Mouse (Mus musculus) forebrain, embryonic 10.5 days (tissue): ENCODE measurements around the gene Psmb10. TPM values are rescaled to one million over a fixed set of nuclear protein-coding genes. Genes with fewer than 3 reads are reported as not detected.

Source experiments
- DNase-seq: peaks from one replicate; pipeline ENCODE4 v3.0.0-alpha.2; 2017; ENCODE audit warnings: low spot score; ENCODE audit errors: extremely low spot score
- H3K27ac ChIP-seq: fragments of 300-500 bp; sonication (generic); 2 replicates; pipeline ENCODE4 v1.5.1; 2016; ENCODE audit warnings: mild to moderate bottlenecking
- H3K27me3 ChIP-seq: fragments of 300-500 bp; sonication (generic); 2 replicates; pipeline ENCODE4 v1.6.1; 2016; ENCODE audit warnings: mild to moderate bottlenecking; ENCODE audit not compliant: poor library complexity, severe bottlenecking
- H3K36me3 ChIP-seq: fragments of 300-500 bp; sonication (generic); replicated peaks from 2 replicates; pipeline ENCODE4 v1.6.1; 2016; ENCODE audit warnings: mild to moderate bottlenecking, moderate library complexity
- H3K4me1 ChIP-seq: fragments of 300-500 bp; sonication (generic); 2 replicates; pipeline ENCODE4 v1.6.1; 2016
- H3K4me3 ChIP-seq: fragments of 300-500 bp; sonication (generic); 2 replicates; pipeline ENCODE4 v1.5.1; 2016; ENCODE audit warnings: mild to moderate bottlenecking, moderate library complexity
- H3K9me3 ChIP-seq: fragments of 300-500 bp; sonication (generic); 2 replicates; pipeline ENCODE4 v1.6.1; 2016; ENCODE audit warnings: mild to moderate bottlenecking, moderate library complexity
- WGBS: fragments of 180-500 bp; shearing (Covaris S2); methylation state at CpG from one replicate; pipeline ENCODE4 v1.1.7; 2016; 5-methylcytosine and 5-hydroxymethylcytosine counted together
- microRNA-seq: library from miRNA; unstranded; fragments of <30 nt; microRNA quantifications from one replicate; pipeline ENCODE4, GENCODE M21; 2017
- polyA plus RNA-seq: library from polyadenylated mRNA; unstranded; fragments of >200 nt; fragmentation: Nextera tagmentation; extraction: Ambion mirVana; gene quantifications from 2 replicates; pipeline ENCODE4 v1.2.1, GENCODE M21; 2016

Psmb10 gene
- polyA plus RNA-seq, 1 experiment from 2014 or later = 28.9 TPM

GRCm38 (mm10) chr8:105890870-105891269, 47.4 kb downstream of the Psmb10 start:
- no peak for DNase-seq
- no peak overlapping the region for H3K4me3 ChIP-seq
- peaks cover 10% of the 10 kb centered on the region for H3K4me1 ChIP-seq
- 93% methylated on average over 6 of the region's 6 CpGs for WGBS
- H3K9me3 ChIP-seq = no peaks in the 10 kb centered on the region
- H3K27ac ChIP-seq = no peak overlapping the region
- no peaks in the 10 kb centered on the region for H3K27me3 ChIP-seq
- H3K36me3 ChIP-seq = peaks cover 89% of the 10 kb centered on the region

DNA sequence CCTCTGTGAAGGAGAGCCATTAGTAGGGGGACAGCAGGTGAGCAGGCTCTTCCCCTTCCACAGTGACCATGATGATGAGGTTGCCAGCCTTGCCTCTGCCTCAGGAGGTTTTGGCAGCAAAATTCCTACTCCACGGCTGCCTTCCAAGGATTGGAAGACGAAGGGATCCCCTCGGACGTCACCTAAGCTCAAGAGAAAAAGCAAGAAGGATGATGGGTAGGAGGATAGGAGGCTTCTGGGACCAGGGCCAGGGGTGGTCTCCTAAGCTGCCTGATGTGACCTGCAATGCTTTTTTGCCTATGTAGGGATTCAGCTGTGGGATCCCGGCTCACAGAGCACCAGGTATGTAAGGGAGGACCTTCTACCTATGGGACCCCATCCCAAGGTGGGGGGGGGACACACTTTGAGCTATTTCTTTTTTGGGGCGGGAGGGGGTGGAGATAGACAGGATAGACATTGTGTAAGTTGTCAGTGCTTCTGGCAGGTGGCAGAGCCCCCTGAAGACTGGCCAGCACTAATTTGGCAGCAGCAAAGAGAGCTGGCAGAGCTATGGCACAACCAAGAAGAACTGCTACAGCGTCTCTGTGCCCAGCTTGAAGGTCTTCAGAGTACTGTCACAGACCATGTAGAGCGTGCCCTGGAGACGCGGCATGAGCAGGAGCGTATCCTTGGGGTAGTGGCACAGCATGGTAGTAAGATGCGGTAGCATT, 48.3 kb downstream of the Psmb10 start:
- no peak overlapping the region for H3K4me3 ChIP-seq

More for the DNA sequence above, 48.3 kb downstream of the Psmb10 start:
- DNase-seq = no peak
- Histone ChIP-seq H3K9me3 (no peaks in the 10 kb centered on the region), H3K27me3 (no peaks in the 10 kb centered on the region), H3K27ac (no peak overlapping the region), H3K36me3 (peaks cover 95% of the 10 kb centered on the region), H3K4me1 (peaks cover 10% of the 10 kb centered on the region)
- 92% methylated on average over 12 of the region's 12 CpGs for WGBS

Small RNA genes within 50 kb of the gene (microRNA-seq; reads per million reads assigned to microRNA genes)
- gene Mir7074 = not detected

Other genes with a start within 250 kb of the Psmb10 start
- gene Acd, start 237.3 kb downstream of the Psmb10 start, polyA plus RNA-seq = 75.9 and 77.1 TPM in 2 replicates
- gene Pard6a, start 237.3 kb downstream of the Psmb10 start, polyA plus RNA-seq = 22.7 and 22.8 TPM in 2 replicates
- gene 4933405L10Rik, start 230.8 kb downstream of the Psmb10 start, polyA plus RNA-seq = 0.12 and 0.21 TPM in 2 replicates
- 54.3 and 56.0 TPM in 2 replicates for gene Enkd1, start 230.2 kb downstream of the Psmb10 start, polyA plus RNA-seq
- 32.7 and 38.3 TPM in 2 replicates for gene Gfod2, start 179.8 kb downstream of the Psmb10 start, polyA plus RNA-seq
- 9.5 and 11.1 TPM in 2 replicates for gene Ranbp10, start 111.1 kb downstream of the Psmb10 start, polyA plus RNA-seq
- 0.06 and 0.07 TPM in 2 replicates for gene Tsnaxip1, start 110.7 kb downstream of the Psmb10 start, polyA plus RNA-seq
- 49.5 and 57.9 TPM in 2 replicates for gene Cenpt, start 85.2 kb downstream of the Psmb10 start, polyA plus RNA-seq
- gene Thap11, start 83.3 kb downstream of the Psmb10 start, polyA plus RNA-seq = 80.2 and 81.3 TPM in 2 replicates
- 394 and 447 TPM in 2 replicates for gene Nutf2, start 77.9 kb downstream of the Psmb10 start, polyA plus RNA-seq
- gene Edc4, start 57.6 kb downstream of the Psmb10 start, polyA plus RNA-seq = 73.7 and 75.2 TPM in 2 replicates
- gene Nrn1l, start 44.9 kb downstream of the Psmb10 start, polyA plus RNA-seq = 0.33 and 0.65 TPM in 2 replicates
- gene Pskh1, start 38.0 kb downstream of the Psmb10 start, polyA plus RNA-seq = 29.6 and 29.9 TPM in 2 replicates
- gene Ctrl, start 4.6 kb downstream of the Psmb10 start, polyA plus RNA-seq = 1.5 and 2.1 TPM in 2 replicates
- gene Lcat, start 4.9 kb upstream of the Psmb10 start, polyA plus RNA-seq = 0.76 and 1.4 TPM in 2 replicates
- gene Slc12a4, start 27.7 kb upstream of the Psmb10 start, polyA plus RNA-seq = 14.9 and 17.8 TPM in 2 replicates
- gene Dpep3, start 41.0 kb upstream of the Psmb10 start, polyA plus RNA-seq = not detected in 2 replicates
- 19.4 and 20.5 TPM in 2 replicates for gene Dus2, start 52.9 kb upstream of the Psmb10 start, polyA plus RNA-seq
- gene Dpep2nb, start 67.5 kb upstream of the Psmb10 start, polyA plus RNA-seq = not detected in 2 replicates
- 24.0 and 24.7 TPM in 2 replicates for gene Ddx28, start 73.4 kb upstream of the Psmb10 start, polyA plus RNA-seq
- gene Nfatc3, start 120.4 kb upstream of the Psmb10 start, polyA plus RNA-seq = 6.6 TPM in 2 replicates
- gene Esrp2, start 198.5 kb upstream of the Psmb10 start, polyA plus RNA-seq = 2.0 and 2.6 TPM in 2 replicates
- 12.6 and 14.0 TPM in 2 replicates for gene Pla2g15, start 212.0 kb upstream of the Psmb10 start, polyA plus RNA-seq
- 86.5 and 87.9 TPM in 2 replicates for gene Slc7a6, start 230.4 kb upstream of the Psmb10 start, polyA plus RNA-seq